Mouse (Mus musculus) forebrain, embryonic 10.5 days (tissue): ENCODE measurements around the gene Guk1. TPM values are rescaled to one million over a fixed set of nuclear protein-coding genes. Genes with fewer than 3 reads are reported as not detected.
"Not testable (repeated sequence)": the region's sequence is repeated elsewhere in the genome, so short reads cannot be mapped to it uniquely, and the experiment has no call there.

Source experiments
- DNase-seq: peaks from one replicate; pipeline ENCODE4 v3.0.0-alpha.2; 2017; ENCODE audit warnings: low spot score; ENCODE audit errors: extremely low spot score
- H3K27ac ChIP-seq: fragments of 300-500 bp; sonication (generic); 2 replicates; pipeline ENCODE4 v1.5.1; 2016; ENCODE audit warnings: mild to moderate bottlenecking
- H3K27me3 ChIP-seq: fragments of 300-500 bp; sonication (generic); 2 replicates; pipeline ENCODE4 v1.6.1; 2016; ENCODE audit warnings: mild to moderate bottlenecking; ENCODE audit not compliant: poor library complexity, severe bottlenecking
- H3K36me3 ChIP-seq: fragments of 300-500 bp; sonication (generic); replicated peaks from 2 replicates; pipeline ENCODE4 v1.6.1; 2016; ENCODE audit warnings: mild to moderate bottlenecking, moderate library complexity
- H3K4me1 ChIP-seq: fragments of 300-500 bp; sonication (generic); 2 replicates; pipeline ENCODE4 v1.6.1; 2016
- H3K4me3 ChIP-seq: fragments of 300-500 bp; sonication (generic); 2 replicates; pipeline ENCODE4 v1.5.1; 2016; ENCODE audit warnings: mild to moderate bottlenecking, moderate library complexity
- H3K9me3 ChIP-seq: fragments of 300-500 bp; sonication (generic); 2 replicates; pipeline ENCODE4 v1.6.1; 2016; ENCODE audit warnings: mild to moderate bottlenecking, moderate library complexity
- WGBS: fragments of 180-500 bp; shearing (Covaris S2); methylation state at CpG from one replicate; pipeline ENCODE4 v1.1.7; 2016; 5-methylcytosine and 5-hydroxymethylcytosine counted together
- polyA plus RNA-seq: library from polyadenylated mRNA; unstranded; fragments of >200 nt; fragmentation: Nextera tagmentation; extraction: Ambion mirVana; gene quantifications from 2 replicates; pipeline ENCODE4 v1.2.1, GENCODE M21; 2016

The Guk1 gene
- polyA plus RNA-seq, 1 experiment from 2014 or later, result 129 TPM

GRCm38 (mm10) chr11:59224470-59224869 is 32.5 kb upstream of the Guk1 start:
- H3K27me3 ChIP-seq, result no peaks in the 10 kb centered on the region
- H3K4me3 ChIP-seq, result no peak overlapping the region
- peaks cover 52% of the 10 kb centered on the region for H3K36me3 ChIP-seq
- H3K4me1 ChIP-seq, result peaks cover 43% of the 10 kb centered on the region
- DNase-seq, result no peak
- WGBS, result 88% methylated on average over 2 of the region's 2 CpGs
- no peaks in the 10 kb centered on the region for H3K9me3 ChIP-seq
- H3K27ac ChIP-seq, result no peak overlapping the region

GRCm38 (mm10) chr11:59224025-59224424 is 32.0 kb upstream of the Guk1 start:
- Histone ChIP-seq H3K4me1 (peaks cover 42% of the 10 kb centered on the region), H3K4me3 (no peak overlapping the region), H3K27ac (no peak overlapping the region), H3K36me3 (peaks cover 57% of the 10 kb centered on the region), H3K27me3 (no peaks in the 10 kb centered on the region), H3K9me3 (no peaks in the 10 kb centered on the region)
- 94% methylated on average over 3 of the region's 3 CpGs for WGBS
- DNase-seq, result no peak

- Histone ChIP-seq H3K36me3 (peaks cover 73% of the 10 kb centered on the region), H3K27ac (no peak overlapping the region), H3K4me1 (peaks cover 39% of the 10 kb centered on the region), H3K27me3 (no peaks in the 10 kb centered on the region), H3K4me3 (no peak overlapping the region), H3K9me3 (no peaks in the 10 kb centered on the region)
- WGBS, result 89% methylated on average over 4 of the region's 4 CpGs
- no peak for DNase-seq
Observed at GRCm38 (mm10) chr11:59222306-59222705, 30.3 kb upstream of the Guk1 start.

- DNase-seq, result no peak
- H3K9me3 ChIP-seq, result no peaks in the 10 kb centered on the region
- H3K27ac ChIP-seq, result no peak overlapping the region
- H3K27me3 ChIP-seq, result no peaks in the 10 kb centered on the region
- H3K36me3 ChIP-seq, result peaks cover 80% of the 10 kb centered on the region
- no peak overlapping the region for H3K4me3 ChIP-seq
- peaks cover 32% of the 10 kb centered on the region for H3K4me1 ChIP-seq
Observed at GRCm38 (mm10) chr11:59221604-59222003, 29.6 kb upstream of the Guk1 start.

- H3K36me3 ChIP-seq, result peaks cover 96% of the 10 kb centered on the region
- H3K27me3 ChIP-seq, result no peaks in the 10 kb centered on the region
- no peaks in the 10 kb centered on the region for H3K9me3 ChIP-seq
- no peak overlapping the region for H3K27ac ChIP-seq
- no peak overlapping the region for H3K4me3 ChIP-seq
- DNase-seq, result no peak
- 0 out of 2 replicates have a peak, but pooled peaks cover 13% of the 10 kb centered on the region for H3K4me1 ChIP-seq
Observed at GRCm38 (mm10) chr11:59219064-59219463, 27.1 kb upstream of the Guk1 start.

- H3K4me1 ChIP-seq, result 0 out of 2 replicates have a peak, but pooled peaks cover 8% of the 10 kb centered on the region
- H3K27me3 ChIP-seq, result no peaks in the 10 kb centered on the region
- H3K4me3 ChIP-seq, result no peak overlapping the region
- no peaks in the 10 kb centered on the region for H3K9me3 ChIP-seq
- H3K36me3 ChIP-seq, result peaks cover 96% of the 10 kb centered on the region
- DNase-seq, result no peak
- H3K27ac ChIP-seq, result no peak overlapping the region
- 85% methylated on average over 4 of the region's 4 CpGs for WGBS
Observed at GRCm38 (mm10) chr11:59218389-59218998, 26.5 kb upstream of the Guk1 start.

- 91% methylated on average over 3 of the region's 3 CpGs for WGBS
- H3K4me3 ChIP-seq, result no peak overlapping the region
- no peak overlapping the region for H3K27ac ChIP-seq
- 0 out of 2 replicates have a peak, but pooled peaks cover 8% of the 10 kb centered on the region for H3K4me1 ChIP-seq
- no peaks in the 10 kb centered on the region for H3K9me3 ChIP-seq
- H3K27me3 ChIP-seq, result no peaks in the 10 kb centered on the region
- H3K36me3 ChIP-seq, result peaks cover 97% of the 10 kb centered on the region
- no peak for DNase-seq
Observed at GRCm38 (mm10) chr11:59216955-59217354, 24.9 kb upstream of the Guk1 start.

- DNase-seq, result no peak
- peaks cover 29% of the 10 kb centered on the region for H3K4me1 ChIP-seq
- H3K36me3 ChIP-seq, result peaks cover 90% of the 10 kb centered on the region
- H3K9me3 ChIP-seq, result no peaks in the 10 kb centered on the region
- no peak overlapping the region for H3K27ac ChIP-seq
- H3K4me3 ChIP-seq, result no peak overlapping the region
- no peaks in the 10 kb centered on the region for H3K27me3 ChIP-seq
- 93% methylated on average over 12 of the region's 12 CpGs for WGBS
Observed at GRCm38 (mm10) chr11:59212892-59213494, 21.0 kb upstream of the Guk1 start.

GRCm38 (mm10) chr11:59212320-59212719 is 20.3 kb upstream of the Guk1 start:
- not testable (repeated sequence) for H3K9me3 ChIP-seq, H3K27me3 ChIP-seq, H3K4me3 ChIP-seq, H3K27ac ChIP-seq, DNase-seq
- Histone ChIP-seq H3K4me1 (peaks cover 31% of the 10 kb centered on the region), H3K36me3 (peaks cover 84% of the 10 kb centered on the region)
- 88% methylated on average over 12 of the region's 12 CpGs for WGBS

- WGBS, result 91% methylated on average over 9 of the region's 9 CpGs
- not testable (repeated sequence) for H3K27me3 ChIP-seq, H3K9me3 ChIP-seq, H3K4me3 ChIP-seq, DNase-seq, H3K27ac ChIP-seq
- H3K4me1 ChIP-seq, result peaks cover 31% of the 10 kb centered on the region
- H3K36me3 ChIP-seq, result peaks cover 82% of the 10 kb centered on the region
Observed at GRCm38 (mm10) chr11:59211561-59211960, 19.5 kb upstream of the Guk1 start.

- 91% methylated on average over 4 of the region's 4 CpGs for WGBS
- Histone ChIP-seq H3K27ac (no peak overlapping the region), H3K4me1 (peaks cover 31% of the 10 kb centered on the region), H3K4me3 (no peak overlapping the region), H3K9me3 (no peaks in the 10 kb centered on the region), H3K27me3 (no peaks in the 10 kb centered on the region), H3K36me3 (peaks cover 82% of the 10 kb centered on the region)
- no peak for DNase-seq
Observed at GRCm38 (mm10) chr11:59210020-59210419, 18.0 kb upstream of the Guk1 start.

- DNase-seq, result no peak
- no peaks in the 10 kb centered on the region for H3K9me3 ChIP-seq
- H3K36me3 ChIP-seq, result peaks cover 82% of the 10 kb centered on the region
- H3K4me3 ChIP-seq, result peak overlapping the region; percentile 92
- no peaks in the 10 kb centered on the region for H3K27me3 ChIP-seq
- peaks cover 31% of the 10 kb centered on the region for H3K4me1 ChIP-seq
- 83% methylated on average over 5 of the region's 5 CpGs for WGBS
- H3K27ac ChIP-seq, result no peak overlapping the region
Observed at GRCm38 (mm10) chr11:59209580-59209979, 17.6 kb upstream of the Guk1 start.

GRCm38 (mm10) chr11:59209003-59209441 is 17.0 kb upstream of the Guk1 start:
- H3K27me3 ChIP-seq, result no peaks in the 10 kb centered on the region

More at GRCm38 (mm10) chr11:59209003-59209441, 17.0 kb upstream of the Guk1 start:
- DNase-seq, result peak; percentile 68
- H3K4me1 ChIP-seq, result peaks cover 31% of the 10 kb centered on the region
- 16% methylated on average over 18 of the region's 18 CpGs for WGBS
- H3K27ac ChIP-seq, result peak overlapping the region; percentile 95
- peak overlapping the region; percentile 92 for H3K4me3 ChIP-seq
- H3K9me3 ChIP-seq, result no peaks in the 10 kb centered on the region
- H3K36me3 ChIP-seq, result peaks cover 82% of the 10 kb centered on the region
